In the genomic region with DNA sequence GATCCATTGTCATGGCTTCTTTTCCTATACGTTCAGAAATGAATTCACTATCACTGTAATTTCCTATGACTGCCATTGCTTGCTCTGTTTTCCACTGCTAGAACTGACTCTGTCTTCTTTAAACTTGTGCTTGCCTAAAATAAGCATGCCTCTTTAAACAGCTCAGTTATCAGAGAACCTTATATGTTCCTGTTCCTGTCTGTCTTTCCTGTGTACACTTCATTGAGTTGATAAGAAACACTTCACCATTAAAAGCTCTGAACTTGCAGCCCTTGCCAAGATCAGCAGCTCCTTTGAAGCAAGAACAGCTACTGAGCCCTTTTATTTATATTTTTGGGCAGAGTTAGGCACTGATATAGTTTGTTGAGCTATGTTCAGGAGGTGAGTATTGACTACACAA, we compare ENCODE assay signal across 20 mouse cellular contexts. TPM values are rescaled to one million over a fixed set of nuclear protein-coding genes. Genes with fewer than 3 reads are reported as not detected.
"Had no signal": no experiment of that assay in that cellular context is flagged by ENCODE, and none has a peak within 500 bp of the region (broad histone marks: within the 10 kb centered on the region; RNA-seq: fewer than 3 reads in every experiment).

No protein-coding gene starts in this region.

- H3K4me3 ChIP-seq: limb, embryonic 15.5 days; liver, embryonic 12.5 days; midbrain, embryonic 10.5 days; midbrain, embryonic 15.5 days; neural tube, embryonic 12.5 days had no signal

- H3K4me2 ChIP-seq: limb, embryonic 15.5 days; liver, embryonic 12.5 days; lung, embryonic 14.5 days; midbrain, embryonic 15.5 days; neural tube, embryonic 12.5 days had no signal

- H3K27me3 ChIP-seq: limb, embryonic 15.5 days; liver, embryonic 12.5 days; midbrain, embryonic 15.5 days; neural tube, embryonic 12.5 days had no signal

- H3K36me3 ChIP-seq: limb, embryonic 15.5 days; liver, embryonic 12.5 days; midbrain, embryonic 10.5 days; midbrain, embryonic 15.5 days; neural tube, embryonic 12.5 days had no signal

- ATAC-seq: liver, embryonic 12.5 days; midbrain, embryonic 15.5 days had no signal

- H3K4me1 ChIP-seq: limb, embryonic 15.5 days; liver, embryonic 12.5 days; midbrain, embryonic 10.5 days; midbrain, embryonic 15.5 days; neural tube, embryonic 12.5 days had no signal

- H3K9me3 ChIP-seq: limb, embryonic 15.5 days; liver, embryonic 12.5 days; midbrain, embryonic 15.5 days had no signal

- H3K27ac ChIP-seq: limb, embryonic 15.5 days; liver, embryonic 12.5 days; midbrain, embryonic 10.5 days; midbrain, embryonic 15.5 days; neural tube, embryonic 12.5 days had no signal

- H3K9ac ChIP-seq: limb, embryonic 15.5 days; liver, embryonic 12.5 days; lung, embryonic 14.5 days; midbrain, embryonic 15.5 days; neural tube, embryonic 12.5 days had no signal

- DNase-seq: kidney, postnatal 14 days; lung, embryonic 14.5 days; lung, postnatal 10 days; lung, postnatal 4 days; thymus, postnatal 36 days had no signal

RNA-seq across cellular contexts. Expression of a gene that starts 10.0 kb away (rescaled TPM):
- total RNA-seq: layer of hippocampus, postnatal 25 days; left cerebral cortex, adult 8-10 months; left cerebral cortex, postnatal 25 days; megakaryocyte, adult 5-6 weeks; monocyte, adult 5-6 weeks; neutrophil, adult 5-6 weeks had no signal
- polyA plus RNA-seq: limb, embryonic 11.5 days; limb, embryonic 15.5 days; liver, embryonic 12.5 days; liver, embryonic 16.5 days; lung, embryonic 14.5 days; midbrain, embryonic 10.5 days; midbrain, embryonic 15.5 days; neural tube, embryonic 12.5 days; testis, adult 2 months; thymus, postnatal 0 days had no signal
